Mouse (Mus musculus): ENCODE measurements around the gene Phlda3.

DNA sequence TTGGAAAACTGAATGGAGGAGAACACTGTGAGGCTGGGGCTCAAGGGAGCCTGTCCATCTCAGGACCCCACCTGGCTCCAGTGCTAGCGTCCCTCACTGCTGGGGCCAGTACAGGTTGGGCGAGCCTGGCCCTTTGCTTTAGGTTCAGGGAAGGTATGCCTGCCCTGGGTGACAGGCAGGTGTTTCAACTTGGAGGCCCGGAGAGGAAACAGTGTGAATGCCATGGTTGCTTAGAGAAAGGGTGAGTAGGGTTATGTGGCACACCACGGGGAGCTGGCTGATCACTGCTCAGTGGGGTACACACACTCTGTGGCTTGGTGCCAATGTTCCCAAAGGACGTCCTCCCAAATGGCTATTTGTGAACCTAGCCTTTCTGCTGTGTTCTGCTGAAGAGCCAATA lies 48.6 kb downstream of the Phlda3 start:
- TF ChIP-seq CTCF (conservative IDR thresholded peaks at IDR 0.05; ENCODE audit: low read length) = no peak
- TF ChIP-seq NANOG (IDR thresholded peaks at IDR 0.05; ENCODE audit: borderline replicate concordance, low read length) = no peak
- TF ChIP-seq POU5F1 (IDR thresholded peaks at IDR 0.05; ENCODE audit: borderline replicate concordance, low read length) = no peak
